Mouse (Mus musculus): ENCODE measurements around the gene Pspc1.

DNA sequence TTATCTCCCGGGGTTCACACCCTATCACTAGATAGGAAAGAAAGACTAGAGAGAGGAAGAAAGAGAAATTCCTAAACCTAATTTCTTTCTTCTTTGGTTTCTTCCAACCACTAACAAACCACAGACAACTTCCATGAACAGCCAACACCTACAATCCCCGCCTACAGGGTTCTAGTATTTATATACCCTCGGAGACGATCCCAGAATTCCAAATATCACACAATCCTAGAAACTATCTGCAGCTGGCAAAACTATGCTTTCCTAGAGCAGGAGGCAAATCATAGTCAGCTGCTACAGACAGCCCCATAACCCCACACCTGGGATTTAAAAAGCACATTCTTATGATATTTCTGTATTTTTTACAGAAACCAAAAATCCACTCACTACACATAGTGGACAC lies 2.7 kb downstream of the Pspc1 start:
- TF ChIP-seq EP300 (IDR thresholded peaks at IDR 0.05; ENCODE audit: insufficient read depth, low read depth, low read length) (no peak), POLR2A (IDR thresholded peaks at IDR 0.05; ENCODE audit: insufficient read depth, low read length) (no peak)
